Mouse (Mus musculus): ENCODE results near the gene Chac2. TPM values are rescaled to one million over a fixed set of nuclear protein-coding genes. Genes with fewer than 3 reads are reported as not detected.
A peak's percentile ranks its signal among the peaks of the same experiment; 100 is the strongest.

Gene Chac2
- polyA plus RNA-seq, 1 experiment, result 3.2 TPM

- WGBS, result 95% methylated on average over 2 of the region's 2 CpGs
- TF ChIP-seq POLR2A (IDR thresholded peaks at IDR 0.05; ENCODE audit: control insufficient read depth, extremely low read depth, insufficient read depth, low read length, poor library complexity), result no peak
- no peak for TF ChIP-seq CTCF (IDR thresholded peaks at IDR 0.05; ENCODE audit: borderline replicate concordance, control insufficient read depth, extremely low read depth, insufficient read depth, low read length, poor library complexity)
These were observed 12.6 kb upstream of the Chac2 start for GRCm38 (mm10) chr11:30998704-30999103.

DNA sequence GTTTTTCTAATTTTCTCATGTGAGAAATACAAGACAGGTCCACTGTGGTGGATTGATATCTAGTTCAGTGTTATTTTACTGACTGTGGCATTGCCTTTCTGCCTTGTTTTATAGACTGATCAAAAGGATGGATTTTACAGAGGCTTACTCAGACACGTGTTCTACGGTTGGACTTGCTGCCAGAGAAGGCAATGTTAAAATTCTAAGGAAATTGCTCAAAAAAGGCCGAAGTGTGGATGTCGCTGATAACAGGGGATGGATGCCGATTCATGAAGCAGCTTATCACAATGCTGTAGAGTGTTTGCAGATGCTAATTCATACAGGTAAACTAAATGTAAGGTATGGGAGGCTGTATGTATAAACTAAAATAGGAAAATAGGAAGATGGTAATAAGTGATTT is 12.0 kb upstream of the Chac2 start:
- Histone ChIP-seq H3K36me3 (ENCODE audit: control insufficient read depth, insufficient read depth, low read length) (no peaks in the 10 kb centered on the region), H3K27ac (ENCODE audit: control insufficient read depth, insufficient read depth, low read length) (no peak overlapping the region), H3K27me3 (ENCODE audit: control insufficient read depth, insufficient read depth, low read length) (no peaks in the 10 kb centered on the region), H3K4me1 (replicated peaks; ENCODE audit: control insufficient read depth, insufficient read depth, low read length) (no peaks in the 10 kb centered on the region), H3K4me3 (ENCODE audit: control insufficient read depth, insufficient read depth, low read length) (no peak overlapping the region)
- WGBS, result 98% methylated on average over 5 of the region's 5 CpGs
- TF ChIP-seq POLR2A (IDR thresholded peaks at IDR 0.05; ENCODE audit: control insufficient read depth, extremely low read depth, insufficient read depth, low read length, poor library complexity), result no peak
- TF ChIP-seq CTCF (IDR thresholded peaks at IDR 0.05; ENCODE audit: borderline replicate concordance, control insufficient read depth, extremely low read depth, insufficient read depth, low read length, poor library complexity), result no peak
- no peak for DNase-seq

More at GRCm38 (mm10) chr11:30998704-30999103, 12.6 kb upstream of the Chac2 start:
- Histone ChIP-seq H3K27me3 (ENCODE audit: control insufficient read depth, insufficient read depth, low read length) (no peaks in the 10 kb centered on the region), H3K27ac (ENCODE audit: control insufficient read depth, insufficient read depth, low read length) (no peak overlapping the region), H3K36me3 (ENCODE audit: control insufficient read depth, insufficient read depth, low read length) (no peaks in the 10 kb centered on the region), H3K4me1 (replicated peaks; ENCODE audit: control insufficient read depth, insufficient read depth, low read length) (no peaks in the 10 kb centered on the region), H3K4me3 (ENCODE audit: control insufficient read depth, insufficient read depth, low read length) (no peak overlapping the region)
- no peak for DNase-seq

GRCm38 (mm10) chr11:30996670-30997069 is 10.5 kb upstream of the Chac2 start:
- H3K27ac ChIP-seq (ENCODE audit: control insufficient read depth, insufficient read depth, low read length), result no peak overlapping the region
- TF ChIP-seq POLR2A (IDR thresholded peaks at IDR 0.05; ENCODE audit: control insufficient read depth, extremely low read depth, insufficient read depth, low read length, poor library complexity), result no peak
- no peak for TF ChIP-seq CTCF (IDR thresholded peaks at IDR 0.05; ENCODE audit: borderline replicate concordance, control insufficient read depth, extremely low read depth, insufficient read depth, low read length, poor library complexity)

GRCm38 (mm10) chr11:30986625-30987017 is 471 bp upstream of the Chac2 start:
- H3K36me3 ChIP-seq (ENCODE audit: control insufficient read depth, insufficient read depth, low read length), result no peaks in the 10 kb centered on the region
- peaks cover 3% of the 10 kb centered on the region for H3K4me1 ChIP-seq (replicated peaks; ENCODE audit: control insufficient read depth, insufficient read depth, low read length)
- WGBS, result 1% methylated on average over 2 of the region's 2 CpGs
- TF ChIP-seq CTCF (IDR thresholded peaks at IDR 0.05; ENCODE audit: borderline replicate concordance, control insufficient read depth, extremely low read depth, insufficient read depth, low read length, poor library complexity), result no peak
- TF ChIP-seq POLR2A (IDR thresholded peaks at IDR 0.05; ENCODE audit: control insufficient read depth, extremely low read depth, insufficient read depth, low read length, poor library complexity), result no peak
- no peaks in the 10 kb centered on the region for H3K27me3 ChIP-seq (ENCODE audit: control insufficient read depth, insufficient read depth, low read length)
- DNase-seq, result peak; percentile 3
- H3K4me3 ChIP-seq (ENCODE audit: control insufficient read depth, insufficient read depth, low read length), result no peak overlapping the region
- peak overlapping the region; percentile 70 for H3K27ac ChIP-seq (ENCODE audit: control insufficient read depth, insufficient read depth, low read length)

More at GRCm38 (mm10) chr11:30996670-30997069, 10.5 kb upstream of the Chac2 start:
- Histone ChIP-seq H3K36me3 (ENCODE audit: control insufficient read depth, insufficient read depth, low read length) (no peaks in the 10 kb centered on the region), H3K27me3 (ENCODE audit: control insufficient read depth, insufficient read depth, low read length) (no peaks in the 10 kb centered on the region), H3K4me1 (replicated peaks; ENCODE audit: control insufficient read depth, insufficient read depth, low read length) (no peaks in the 10 kb centered on the region), H3K4me3 (ENCODE audit: control insufficient read depth, insufficient read depth, low read length) (no peak overlapping the region)
- DNase-seq, result no peak
- WGBS, result 94% methylated on average over 3 of the region's 3 CpGs

DNA sequence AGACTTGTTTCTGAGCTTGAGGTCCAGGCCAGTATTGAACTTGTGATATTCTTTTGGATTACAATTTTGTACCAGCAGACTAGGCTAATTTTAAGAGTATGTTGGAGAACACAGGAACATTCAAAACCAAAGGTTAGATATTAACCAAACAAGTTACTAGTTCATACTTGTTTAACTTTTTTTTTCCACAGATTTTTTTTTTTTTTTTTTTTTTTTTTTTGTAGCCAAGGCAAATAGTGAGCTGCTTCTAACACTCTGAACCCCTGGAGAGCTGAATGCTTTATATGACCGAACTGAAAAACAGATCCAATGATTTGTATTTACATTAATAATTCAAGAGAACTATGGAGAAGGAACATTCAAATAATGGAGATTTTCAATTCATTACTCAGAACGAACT is 913 bp downstream of the Chac2 start:
- Histone ChIP-seq H3K36me3 (ENCODE audit: control insufficient read depth, insufficient read depth, low read length) (no peaks in the 10 kb centered on the region), H3K27ac (ENCODE audit: control insufficient read depth, insufficient read depth, low read length) (no peak overlapping the region), H3K27me3 (ENCODE audit: control insufficient read depth, insufficient read depth, low read length) (no peaks in the 10 kb centered on the region), H3K4me3 (ENCODE audit: control insufficient read depth, insufficient read depth, low read length) (no peak overlapping the region), H3K4me1 (replicated peaks; ENCODE audit: control insufficient read depth, insufficient read depth, low read length) (peaks cover 3% of the 10 kb centered on the region)
- DNase-seq, result no peak
- no peak for TF ChIP-seq POLR2A (IDR thresholded peaks at IDR 0.05; ENCODE audit: control insufficient read depth, extremely low read depth, insufficient read depth, low read length, poor library complexity)
- no peak for TF ChIP-seq CTCF (IDR thresholded peaks at IDR 0.05; ENCODE audit: borderline replicate concordance, control insufficient read depth, extremely low read depth, insufficient read depth, low read length, poor library complexity)
- 73% methylated on average over 2 of the region's 2 CpGs for WGBS

DNA sequence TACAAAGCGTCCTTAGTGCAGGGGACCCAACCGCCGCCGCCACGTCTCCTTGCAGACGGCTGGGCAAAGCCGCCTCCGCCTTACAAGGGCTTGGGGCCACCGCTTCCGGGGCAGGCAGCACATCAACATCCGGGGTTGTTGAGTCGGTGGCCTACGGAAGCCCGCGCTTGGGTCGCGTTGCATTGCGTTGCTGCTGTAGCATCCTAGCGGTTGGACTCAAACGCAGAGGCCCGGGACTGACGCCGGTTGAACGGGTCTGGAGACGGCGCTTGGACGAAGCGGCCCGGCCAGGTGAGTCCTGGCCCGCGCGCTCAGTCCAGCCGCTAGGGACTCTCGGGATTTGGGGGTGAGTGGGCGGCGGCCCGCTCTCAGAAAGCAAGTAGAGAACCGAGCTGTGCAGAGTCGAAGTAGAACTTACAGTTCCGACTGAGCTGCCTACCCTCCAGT is 31.8 kb downstream of the Chac2 start, which contains the start of gene Erlec1:
TSS of gene Erlec1 (minus strand) at position 57 of the 447 bp plus-strand sequence.
- peak; percentile 90 for DNase-seq
- whole genome bisulfite sequencing, result 1% methylated on average over 40 of the region's 40 CpGs
- peak within 1 kb of the TSS; percentile 60 for H3K4me3 ChIP-seq (ENCODE audit: control insufficient read depth, insufficient read depth, low read length)
- no peaks in the 10 kb centered on the region; the same call in 1 of the 2 replicates for H3K4me1 ChIP-seq (replicated peaks; ENCODE audit: control insufficient read depth, insufficient read depth, low read length)
- peak within 1 kb of the TSS; percentile 45 for H3K27ac ChIP-seq (ENCODE audit: control insufficient read depth, insufficient read depth, low read length)
- peak; percentile 31; the same call in 1 of the 2 replicates for TF ChIP-seq CTCF (IDR thresholded peaks at IDR 0.05; ENCODE audit: borderline replicate concordance, control insufficient read depth, extremely low read depth, insufficient read depth, low read length, poor library complexity)
- peak; percentile 61; the same call in 1 of the 2 replicates for TF ChIP-seq POLR2A (IDR thresholded peaks at IDR 0.05; ENCODE audit: control insufficient read depth, extremely low read depth, insufficient read depth, low read length, poor library complexity)
- no peaks in the 10 kb centered on the region for H3K27me3 ChIP-seq (ENCODE audit: control insufficient read depth, insufficient read depth, low read length)
- peaks cover 20% of the 10 kb centered on the region for H3K36me3 ChIP-seq (ENCODE audit: control insufficient read depth, insufficient read depth, low read length)

All from thymus, adult 2 months (tissue).